Mouse (Mus musculus) megakaryocyte, embryonic 14.5 days (primary cell): ENCODE measurements at regions not wholly inside any gene's neighbourhood (a gene's known extent, or its start where the extent isn't known, plus 50 kb on each side); places are given as distances from the start of the nearest gene placed in this dataset.

ENCODE experiments used
- FLI1 ChIP-seq: IDR thresholded peaks from 2 replicates; pipeline ENCODE4 v1.6.1; 2012; ENCODE audit warnings: low read length, inconsistent platforms, mixed read lengths
- GATA1 ChIP-seq: IDR thresholded peaks from 3 replicates; pipeline ENCODE4 v1.6.1; 2012; ENCODE audit warnings: mixed read lengths, low read length, inconsistent platforms, borderline replicate concordance

DNA sequence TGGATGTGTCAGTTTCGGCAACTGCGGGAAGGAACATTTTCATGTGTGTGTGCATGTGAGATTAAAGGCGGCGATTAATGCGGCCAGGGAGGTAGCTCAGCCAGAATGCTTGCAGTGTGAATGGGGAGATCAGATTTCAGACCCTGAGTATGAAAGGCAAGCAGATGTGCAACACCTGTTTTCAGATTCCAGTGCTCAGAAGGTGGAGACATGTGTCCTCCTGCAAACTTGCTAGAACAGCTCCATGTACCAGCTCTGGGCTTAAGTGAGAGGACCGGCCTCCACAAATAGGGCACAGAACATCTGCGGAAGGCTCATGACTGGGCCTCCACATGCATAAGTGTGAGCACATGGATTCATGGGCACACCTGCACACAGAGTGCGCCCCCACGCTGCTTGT is 547.1 kb downstream of the Fam19a2 start:
- TF ChIP-seq GATA1 (no peak), FLI1 (no peak)
